Mouse (Mus musculus) liver, postnatal 0 days (tissue): ENCODE measurements at regions not wholly inside any gene's neighbourhood (a gene's known extent, or its start where the extent isn't known, plus 50 kb on each side); places are given as distances from the start of the nearest gene placed in this dataset.

ENCODE experiments used
- CTCF ChIP-seq: sonication (generic); IDR thresholded peaks from 2 replicates; pipeline ENCODE4 v1.5.1; 2016; ENCODE audit warnings: antibody characterized with exemption, low read depth
- EP300 ChIP-seq: IDR thresholded peaks from 2 replicates; pipeline ENCODE4 v1.6.1; 2016; ENCODE audit warnings: antibody characterized with exemption, low read depth, mild to moderate bottlenecking

- no peak for TF ChIP-seq CTCF
- no peak for TF ChIP-seq EP300
Measured at GRCm38 (mm10) chr13:45325736-45326293, 63.7 kb upstream of the Mylip start.
